Mouse (Mus musculus) forebrain, embryonic 11.5 days (tissue): ENCODE measurements around the gene Ralgds. TPM values are rescaled to one million over a fixed set of nuclear protein-coding genes. Genes with fewer than 3 reads are reported as not detected.

ENCODE experiments used
- ATAC-seq: fragments of 200-750 bp; cut with Nextera tagmentation; replicated peaks from 2 replicates; pipeline ENCODE4 v1.8.0; 2017; ENCODE audit warnings: moderate TSS enrichment; ENCODE audit not compliant: low FRiP score
- DNase-seq: peaks from one replicate; pipeline ENCODE4 v3.0.0-alpha.2; 2017; ENCODE audit warnings: low spot score
- H3K27ac ChIP-seq: fragments of 300-500 bp; sonication (generic); 2 replicates; pipeline ENCODE4 v1.5.1; 2014; ENCODE audit warnings: low read depth, low read length
- H3K27me3 ChIP-seq: fragments of 300-500 bp; sonication (generic); 2 replicates; pipeline ENCODE4 v1.6.1; 2014; ENCODE audit warnings: mild to moderate bottlenecking, low read length, mixed read lengths; ENCODE audit not compliant: control insufficient read depth, insufficient read depth
- H3K36me3 ChIP-seq: fragments of 300-500 bp; sonication (generic); 2 replicates; pipeline ENCODE4 v1.6.1; 2014; ENCODE audit warnings: mild to moderate bottlenecking, low read length, moderate library complexity, mixed read lengths; ENCODE audit not compliant: control insufficient read depth, insufficient read depth
- H3K4me1 ChIP-seq: fragments of 300-500 bp; sonication (generic); replicated peaks from 2 replicates; pipeline ENCODE4 v1.6.1; 2014; ENCODE audit warnings: low read length, mixed read lengths; ENCODE audit not compliant: control insufficient read depth, insufficient read depth
- H3K4me2 ChIP-seq: fragments of 300-500 bp; sonication (generic); 2 replicates; pipeline ENCODE4 v1.6.1; 2014; ENCODE audit warnings: low read depth, mild to moderate bottlenecking, low read length, moderate library complexity, mixed read lengths; ENCODE audit not compliant: severe bottlenecking
- H3K4me3 ChIP-seq: fragments of 300-500 bp; sonication (generic); 2 replicates; pipeline ENCODE4 v1.5.1; 2014; ENCODE audit warnings: low read depth, low read length
- H3K9ac ChIP-seq: fragments of 300-500 bp; sonication (generic); 2 replicates; pipeline ENCODE4 v1.6.1; 2014; ENCODE audit warnings: low read length
- H3K9me3 ChIP-seq: fragments of 300-500 bp; sonication (generic); 2 replicates; pipeline ENCODE4 v1.6.1; 2016; ENCODE audit warnings: low read length, mixed read lengths; ENCODE audit not compliant: control insufficient read depth
- WGBS: fragments of 180-500 bp; shearing (Covaris S2); extraction: QIAGEN DNeasy Blood & Tissue Kit; methylation state at CpG from one replicate; pipeline ENCODE4 v1.1.7; 2014; 5-methylcytosine and 5-hydroxymethylcytosine counted together
- polyA plus RNA-seq: library from polyadenylated mRNA; unstranded; fragments of >200 nt; fragmentation: Nextera tagmentation; extraction: Ambion mirVana; gene quantifications from 2 replicates; pipeline ENCODE4 v1.2.1, GENCODE M21; 2014

The Ralgds gene
- polyA plus RNA-seq, 1 experiment from 2014 or later, result 47.6 TPM

DNA sequence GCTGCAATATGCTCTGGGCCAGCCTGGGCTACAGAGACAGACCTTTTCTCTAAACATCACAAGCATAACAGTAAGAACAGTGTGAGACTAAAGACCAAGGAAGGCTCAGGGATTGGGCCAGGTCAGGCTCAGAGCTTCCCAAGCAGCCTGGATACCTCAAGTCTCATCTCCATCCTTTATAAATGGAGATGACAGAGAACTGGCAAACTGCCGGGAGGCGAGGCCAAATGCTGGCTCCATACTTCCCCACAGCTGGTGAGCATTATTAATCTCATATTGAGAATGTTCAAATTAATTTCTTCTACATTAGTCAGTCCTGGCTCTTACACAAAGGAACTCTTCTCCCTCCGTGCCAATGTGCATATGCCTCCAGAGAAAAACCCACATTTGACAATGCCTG is 63.9 kb downstream of the Ralgds start:
- H3K27me3 ChIP-seq, result no peaks in the 10 kb centered on the region
- peaks cover 17% of the 10 kb centered on the region for H3K36me3 ChIP-seq
- DNase-seq (no peak), ATAC-seq (no peak)
- no peak overlapping the region for H3K27ac ChIP-seq
- H3K9ac ChIP-seq, result no peak overlapping the region
- H3K4me3 ChIP-seq, result no peak overlapping the region
- WGBS, result 94% methylated on average over 3 of the region's 3 CpGs
- H3K9me3 ChIP-seq, result no peaks in the 10 kb centered on the region
- H3K4me2 ChIP-seq, result no peak overlapping the region
- no peaks in the 10 kb centered on the region for H3K4me1 ChIP-seq

DNA sequence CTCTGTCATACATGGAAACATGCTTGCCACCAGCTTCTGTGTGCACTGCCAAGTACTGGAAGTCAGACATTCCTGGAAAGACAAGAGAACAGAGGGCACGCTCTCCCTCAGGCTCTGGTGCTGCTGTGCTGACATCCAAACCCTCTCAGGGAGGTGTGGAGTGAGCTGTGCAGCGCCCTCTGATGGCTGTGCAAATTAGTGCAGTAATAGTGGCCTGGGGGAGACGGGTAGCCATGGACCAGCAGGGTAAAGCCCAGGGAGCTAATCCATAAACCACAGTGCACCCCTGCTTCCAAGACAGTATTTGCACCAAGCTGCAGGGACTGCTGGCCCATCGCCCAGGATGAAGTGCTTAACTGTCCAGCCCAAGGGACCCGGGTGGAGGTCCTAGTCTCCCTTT is 65.1 kb downstream of the Ralgds start:
- H3K4me1 ChIP-seq, result no peaks in the 10 kb centered on the region
- H3K9ac ChIP-seq, result no peak overlapping the region
- no peaks in the 10 kb centered on the region for H3K9me3 ChIP-seq
- no peak overlapping the region for H3K4me2 ChIP-seq
- ATAC-seq (no peak), DNase-seq (no peak)
- H3K36me3 ChIP-seq, result peaks cover 5% of the 10 kb centered on the region
- WGBS, result 69% methylated on average over 5 of the region's 5 CpGs
- H3K27me3 ChIP-seq, result no peaks in the 10 kb centered on the region
- H3K4me3 ChIP-seq, result no peak overlapping the region
- H3K27ac ChIP-seq, result no peak overlapping the region

DNA sequence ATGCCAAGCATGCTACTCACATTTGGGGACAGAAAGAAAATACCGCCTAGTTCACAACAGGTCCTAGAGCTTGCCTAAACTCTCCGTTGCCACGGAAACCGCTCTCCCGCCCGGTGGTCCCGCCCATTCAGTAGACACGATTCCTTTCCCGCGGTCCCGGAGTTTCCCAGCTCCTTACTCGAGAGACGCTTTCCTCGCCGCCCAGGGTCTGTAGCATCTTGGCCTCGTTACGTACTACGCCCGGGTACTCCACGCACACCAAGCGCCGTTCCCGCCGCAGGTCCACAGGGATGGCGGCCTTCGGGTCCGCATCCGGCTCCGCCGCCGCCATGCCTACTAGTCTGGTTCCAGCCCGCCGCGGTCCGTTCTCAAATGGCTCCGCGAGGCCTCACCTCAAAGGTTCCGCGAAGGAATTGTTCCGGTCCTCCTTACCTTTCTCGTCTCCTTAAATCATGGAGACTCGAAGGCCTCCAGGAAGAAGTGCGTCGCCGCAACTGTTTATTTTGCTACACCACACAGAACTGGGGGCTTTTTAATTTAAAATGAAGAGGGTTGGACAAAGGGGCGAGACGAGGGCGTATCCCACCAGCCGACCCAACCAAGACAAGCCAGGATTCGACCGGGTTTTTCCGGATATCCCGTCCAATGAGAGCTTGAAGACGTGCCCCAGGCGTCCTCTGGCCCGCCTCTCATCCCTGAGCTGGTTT is 69.9 kb downstream of the Ralgds start:
- under 1% methylated on average over 56 of the region's 56 CpGs for WGBS
- ATAC-seq (peak; percentile 87), DNase-seq (peak; percentile 93)
- peak overlapping the region; percentile 84 for H3K27ac ChIP-seq
- H3K4me1 ChIP-seq, result no peaks in the 10 kb centered on the region
- H3K36me3 ChIP-seq, result no peaks in the 10 kb centered on the region; the same call in 1 of the 2 replicates
- H3K4me2 ChIP-seq, result peak overlapping the region; percentile 62
- H3K9ac ChIP-seq, result peak overlapping the region; percentile 62
- H3K27me3 ChIP-seq, result no peaks in the 10 kb centered on the region
- H3K9me3 ChIP-seq, result no peaks in the 10 kb centered on the region
- H3K4me3 ChIP-seq, result peak overlapping the region; percentile 46

DNA sequence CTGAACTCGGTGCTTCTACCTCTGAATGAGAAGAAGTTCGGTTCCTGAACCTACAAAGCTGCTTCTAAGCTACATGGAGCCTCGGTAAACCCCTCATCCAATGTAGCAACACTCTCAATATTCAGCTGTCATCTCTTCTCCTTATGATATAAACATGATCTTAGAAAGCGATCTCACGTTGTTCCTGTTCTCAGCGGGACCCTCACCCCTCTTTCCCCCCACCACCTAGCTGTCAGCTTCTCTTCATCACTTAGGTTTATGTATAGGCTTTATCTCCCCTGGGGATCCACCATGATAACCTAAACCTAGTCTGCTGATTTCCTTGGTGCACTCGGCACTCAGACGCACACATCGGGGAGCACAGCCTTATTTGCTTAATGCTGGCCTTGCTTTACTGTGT is 70.7 kb downstream of the Ralgds start, which contains the start of gene Gtf3c5:
Gtf3c5 (minus strand) TSS at position 101 of the 400 bp plus-strand sequence.
- Histone ChIP-seq H3K4me3 (peak within 1 kb of the TSS; percentile 46), H3K36me3 (no peaks in the 10 kb centered on the region; the same call in 1 of the 2 replicates), H3K27me3 (no peaks in the 10 kb centered on the region), H3K9me3 (no peaks in the 10 kb centered on the region), H3K4me2 (peak within 1 kb of the TSS; percentile 62), H3K4me1 (no peaks in the 10 kb centered on the region), H3K27ac (peak within 1 kb of the TSS; percentile 84), H3K9ac (peak within 1 kb of the TSS; percentile 62)
- WGBS, result 75% methylated on average over 9 of the region's 9 CpGs
- DNase-seq (no peak), ATAC-seq (no peak)

DNA sequence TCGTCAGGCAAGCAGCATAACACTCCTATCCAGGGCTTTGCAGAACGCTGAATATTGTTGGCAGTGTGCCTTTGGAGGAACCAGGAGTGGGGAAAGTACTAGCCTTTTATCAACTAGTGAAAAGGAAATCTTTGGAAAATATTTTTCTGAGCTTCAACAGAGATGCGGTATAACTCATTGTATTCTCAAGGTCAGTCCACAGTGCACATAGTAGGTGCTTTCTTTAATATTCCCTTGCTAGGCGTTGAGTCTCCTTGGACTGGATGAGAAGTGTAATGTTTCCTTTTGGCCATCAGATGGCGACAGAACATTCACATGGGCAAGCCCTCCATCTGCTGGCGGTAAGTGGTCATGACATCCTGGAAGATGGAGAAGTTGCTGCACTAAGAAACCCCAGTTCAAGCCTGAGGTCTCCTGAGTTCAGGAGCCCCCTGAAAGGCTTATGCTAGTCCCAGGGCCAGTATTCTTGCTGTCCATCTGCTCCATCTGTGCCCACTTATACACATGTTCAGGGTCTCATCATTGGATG is 72.2 kb downstream of the Ralgds start:
- ATAC-seq (no peak), DNase-seq (peak; percentile 85)
- no peak overlapping the region for H3K4me2 ChIP-seq
- no peaks in the 10 kb centered on the region for H3K4me1 ChIP-seq
- H3K4me3 ChIP-seq, result no peak overlapping the region
- no peaks in the 10 kb centered on the region for H3K9me3 ChIP-seq
- no peak overlapping the region for H3K9ac ChIP-seq
- H3K36me3 ChIP-seq, result no peaks in the 10 kb centered on the region
- H3K27me3 ChIP-seq, result no peaks in the 10 kb centered on the region
- H3K27ac ChIP-seq, result no peak overlapping the region
- 21% methylated on average over 6 of the region's 6 CpGs for WGBS

DNA sequence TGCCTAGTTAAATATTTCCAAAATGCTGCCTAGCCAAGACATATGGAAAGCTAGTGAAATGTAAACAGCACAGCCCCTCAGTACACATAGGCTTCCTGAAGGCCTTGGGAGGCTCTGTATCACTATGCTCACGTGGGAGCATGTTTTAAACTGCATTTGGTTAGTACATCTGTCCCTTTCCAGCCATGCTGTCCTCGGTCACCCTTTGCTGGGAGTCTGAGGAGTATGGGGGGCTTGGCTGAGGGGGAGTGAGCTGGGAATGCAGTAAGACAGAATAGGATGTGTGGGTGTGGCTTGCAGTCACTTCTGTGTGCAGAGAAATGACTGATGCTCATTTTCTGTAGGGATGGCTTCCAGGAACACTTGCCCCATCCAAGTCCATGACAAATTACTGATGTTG is 72.8 kb downstream of the Ralgds start:
- WGBS, result 49% methylated on average over 2 of the region's 2 CpGs
- Histone ChIP-seq H3K27ac (no peak overlapping the region), H3K36me3 (no peaks in the 10 kb centered on the region), H3K4me3 (no peak overlapping the region), H3K4me2 (no peak overlapping the region), H3K4me1 (no peaks in the 10 kb centered on the region), H3K9ac (no peak overlapping the region), H3K9me3 (no peaks in the 10 kb centered on the region), H3K27me3 (no peaks in the 10 kb centered on the region)
- no peak for ATAC-seq
- DNase-seq, result no peak

DNA sequence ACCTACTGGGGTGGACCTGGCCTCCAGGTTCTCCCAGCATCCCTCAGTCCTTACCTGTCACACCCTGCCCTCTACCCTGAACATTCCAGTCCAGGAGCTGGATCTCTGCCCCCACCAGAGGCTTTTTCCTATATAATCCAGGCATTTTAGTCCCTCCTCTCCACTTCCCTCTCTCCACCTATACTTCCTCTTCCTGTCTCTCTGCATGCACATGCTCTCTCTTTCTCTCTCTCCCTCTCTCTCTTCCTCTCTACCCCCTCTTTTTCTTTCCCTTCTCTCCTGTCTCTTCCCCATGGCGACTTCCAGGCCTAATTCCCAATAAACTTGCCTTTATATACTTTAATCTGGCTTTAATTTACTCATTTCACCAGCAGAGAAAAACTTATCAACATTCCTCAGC is 75.6 kb downstream of the Ralgds start:
- ATAC-seq (no peak), DNase-seq (no peak)
- Histone ChIP-seq H3K27me3 (no peaks in the 10 kb centered on the region), H3K4me2 (no peak overlapping the region), H3K36me3 (no peaks in the 10 kb centered on the region), H3K4me1 (no peaks in the 10 kb centered on the region), H3K4me3 (no peak overlapping the region), H3K9ac (no peak overlapping the region), H3K9me3 (no peaks in the 10 kb centered on the region), H3K27ac (no peak overlapping the region)
- 44% methylated on average over 1 of the region's 1 CpGs for WGBS

DNA sequence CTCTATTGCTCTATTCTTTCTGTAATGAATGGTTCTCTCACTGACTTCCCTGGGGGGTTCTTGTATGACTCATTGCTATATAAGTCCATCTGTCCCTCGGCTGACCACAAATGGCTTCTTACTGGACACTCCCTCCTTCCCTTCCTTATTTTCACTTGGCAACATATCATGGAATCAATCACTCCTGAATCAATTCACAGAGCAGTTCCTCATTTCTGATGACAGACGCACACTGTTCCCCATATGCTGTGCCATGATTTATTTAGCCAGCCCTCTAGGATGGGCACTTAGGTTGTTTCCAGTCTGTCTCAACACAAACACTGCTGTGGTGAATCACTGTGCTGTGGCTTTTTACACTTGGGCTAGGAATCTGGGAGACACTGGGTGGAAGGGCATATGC is 78.6 kb downstream of the Ralgds start:
- Histone ChIP-seq H3K27ac (no peak overlapping the region), H3K9ac (no peak overlapping the region), H3K4me2 (no peak overlapping the region), H3K27me3 (no peaks in the 10 kb centered on the region), H3K36me3 (no peaks in the 10 kb centered on the region), H3K9me3 (no peaks in the 10 kb centered on the region), H3K4me1 (no peaks in the 10 kb centered on the region), H3K4me3 (no peak overlapping the region)
- WGBS, result 85% methylated on average over 2 of the region's 2 CpGs
- DNase-seq (no peak), ATAC-seq (no peak)

DNA sequence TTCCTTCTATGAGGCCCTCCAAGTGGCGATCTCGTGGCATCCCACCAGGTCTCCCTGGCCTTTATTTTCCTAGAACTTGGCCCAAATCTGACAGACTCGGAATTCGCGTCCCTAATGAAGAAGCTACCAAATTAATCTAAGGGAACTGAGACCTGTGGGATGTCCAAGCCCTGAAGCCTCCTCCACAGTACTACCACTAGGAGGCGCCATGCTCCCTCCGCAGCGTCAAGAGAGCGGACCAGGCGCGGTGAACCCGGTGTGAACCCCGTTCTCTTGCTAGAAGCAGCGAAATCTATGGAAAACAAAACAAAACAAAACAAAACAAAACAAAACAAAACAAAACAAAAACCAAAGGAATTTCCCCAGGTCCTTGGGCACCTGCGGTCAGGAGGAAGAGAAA is 79.9 kb downstream of the Ralgds start:
- no peak overlapping the region for H3K4me2 ChIP-seq
- ATAC-seq (no peak), DNase-seq (peak; percentile 80)
- no peaks in the 10 kb centered on the region for H3K36me3 ChIP-seq
- 8% methylated on average over 15 of the region's 15 CpGs for WGBS
- no peaks in the 10 kb centered on the region for H3K9me3 ChIP-seq
- no peaks in the 10 kb centered on the region for H3K27me3 ChIP-seq
- H3K27ac ChIP-seq, result no peak overlapping the region
- no peak overlapping the region for H3K4me3 ChIP-seq
- H3K4me1 ChIP-seq, result no peaks in the 10 kb centered on the region
- no peak overlapping the region for H3K9ac ChIP-seq
